Mouse (Mus musculus) lung, postnatal 10 days (tissue): ENCODE data around the gene Nudcd3.
A peak's percentile ranks its signal among the peaks of the same experiment; 100 is the strongest.

Source experiments
- DNase-seq: peaks from one replicate; pipeline ENCODE4 v3.0.0; 2021

Nudcd3 gene

DNA sequence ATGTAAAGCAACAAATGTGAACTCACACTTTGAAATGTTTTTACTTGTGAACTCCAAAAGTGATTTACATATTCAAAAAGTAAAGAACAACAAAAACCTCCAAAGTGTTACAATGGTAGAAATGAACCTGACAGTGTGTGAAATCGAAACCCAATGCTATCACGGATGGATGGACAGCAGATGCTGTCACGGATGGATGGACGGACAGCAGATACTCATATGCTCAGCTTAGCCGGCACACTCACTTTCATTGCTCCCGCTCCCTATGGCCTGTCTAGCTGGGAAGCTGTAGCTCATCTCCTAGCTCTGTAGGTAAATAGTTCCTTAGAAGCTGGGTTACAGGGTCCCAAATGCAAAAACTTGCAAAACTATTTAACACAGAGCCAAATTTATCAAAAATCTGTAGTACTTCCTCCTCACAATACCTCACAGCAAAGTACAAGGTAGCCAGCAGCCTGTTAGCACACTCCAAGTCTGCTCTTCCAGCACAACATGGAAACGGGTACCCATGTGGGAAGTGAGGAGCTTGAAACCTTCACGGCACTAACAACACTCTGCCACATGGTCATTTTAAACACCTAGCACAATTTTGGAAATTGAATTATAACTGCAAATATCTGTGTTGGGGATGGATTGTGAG is 22.3 kb downstream of the Nudcd3 start:
- no peak for DNase-seq

DNA sequence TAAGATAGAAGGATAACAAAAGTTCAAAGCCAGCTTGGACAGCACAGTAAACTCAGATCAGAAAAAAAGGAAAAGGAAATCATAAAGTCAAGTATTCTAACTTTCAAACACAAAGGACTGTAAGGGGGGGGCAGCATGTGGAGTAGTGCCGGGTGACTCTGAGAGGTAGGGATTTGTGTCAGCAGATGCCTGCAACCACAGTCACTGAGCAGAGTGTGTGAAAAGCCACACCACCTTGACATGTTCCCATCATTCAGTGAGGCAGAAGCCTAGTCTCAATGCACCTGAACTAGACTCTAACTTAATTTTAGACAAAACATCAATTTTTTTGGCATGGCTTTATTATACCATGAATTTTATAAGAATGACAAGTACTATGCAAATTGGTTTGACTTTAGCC is 24.7 kb downstream of the Nudcd3 start:
- no peak for DNase-seq

DNA sequence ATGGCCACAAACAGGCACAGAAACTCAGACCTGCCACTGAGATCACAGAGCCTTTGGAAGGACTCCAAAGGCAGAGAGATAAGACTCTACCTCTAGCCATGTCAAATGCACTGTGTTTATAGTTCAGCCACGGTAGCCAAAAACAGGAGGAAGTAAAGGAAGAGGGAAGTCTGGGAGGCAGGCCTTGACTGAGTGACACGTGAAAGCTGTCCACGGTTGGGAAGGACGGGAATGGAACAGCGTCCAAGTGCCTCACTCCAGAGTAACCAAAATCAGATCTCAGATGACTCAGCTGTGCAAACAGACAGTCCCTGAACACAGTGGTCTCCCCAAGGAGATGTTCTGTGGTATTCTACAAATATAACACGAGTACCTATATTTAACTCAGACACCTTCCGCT is 25.5 kb downstream of the Nudcd3 start:
- peak; percentile 35 for DNase-seq

DNA sequence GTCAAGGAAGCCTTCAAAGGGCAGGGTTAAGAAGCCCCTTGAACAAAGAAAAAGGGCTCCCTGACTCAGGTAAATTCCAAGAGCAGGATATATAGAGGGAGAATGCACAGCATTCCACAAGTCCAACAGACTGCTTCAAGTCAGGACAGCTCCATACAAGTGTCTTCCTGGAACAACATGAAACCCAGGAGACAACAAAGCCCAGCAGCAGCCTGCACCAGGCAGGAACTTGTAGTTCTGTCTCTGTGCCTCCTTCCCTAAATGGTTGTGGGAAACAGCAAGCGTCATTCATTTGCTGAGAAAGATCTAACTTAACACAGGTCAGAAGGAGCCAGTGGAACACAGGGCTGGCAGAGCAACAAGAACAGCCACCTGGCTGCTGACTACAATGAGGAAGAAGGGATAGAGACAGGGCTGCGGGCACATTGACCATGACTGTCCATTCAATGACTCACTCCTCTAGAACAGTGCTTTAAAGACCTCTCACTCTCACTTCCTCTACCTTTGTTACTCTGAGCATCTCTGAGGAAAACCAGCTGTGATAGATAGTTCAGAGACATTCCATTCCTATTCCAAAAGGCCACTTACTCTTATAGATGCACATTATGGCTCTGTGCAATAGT is 31.1 kb downstream of the Nudcd3 start:
- no peak for DNase-seq

DNA sequence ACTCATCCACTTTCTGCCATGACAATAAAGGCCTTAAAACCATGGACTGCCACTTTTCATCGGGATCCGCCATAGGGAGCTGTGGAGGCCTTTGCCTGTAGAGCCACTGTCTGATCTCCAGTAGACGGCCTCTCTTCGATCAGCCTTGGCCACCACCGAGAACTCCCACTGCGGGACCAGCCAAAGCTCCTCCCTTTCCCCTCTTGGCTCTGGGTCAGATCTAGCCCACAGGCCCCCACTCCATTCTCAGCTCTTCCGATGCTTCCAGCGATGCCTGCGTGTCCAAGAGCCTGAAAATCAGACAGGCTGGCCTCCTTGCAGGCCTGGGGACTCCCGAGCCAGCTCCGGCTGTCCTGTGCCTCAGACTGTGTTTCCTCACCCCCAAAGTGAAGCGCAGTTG is 33.9 kb downstream of the Nudcd3 start:
- peak; percentile 50 for DNase-seq

DNA sequence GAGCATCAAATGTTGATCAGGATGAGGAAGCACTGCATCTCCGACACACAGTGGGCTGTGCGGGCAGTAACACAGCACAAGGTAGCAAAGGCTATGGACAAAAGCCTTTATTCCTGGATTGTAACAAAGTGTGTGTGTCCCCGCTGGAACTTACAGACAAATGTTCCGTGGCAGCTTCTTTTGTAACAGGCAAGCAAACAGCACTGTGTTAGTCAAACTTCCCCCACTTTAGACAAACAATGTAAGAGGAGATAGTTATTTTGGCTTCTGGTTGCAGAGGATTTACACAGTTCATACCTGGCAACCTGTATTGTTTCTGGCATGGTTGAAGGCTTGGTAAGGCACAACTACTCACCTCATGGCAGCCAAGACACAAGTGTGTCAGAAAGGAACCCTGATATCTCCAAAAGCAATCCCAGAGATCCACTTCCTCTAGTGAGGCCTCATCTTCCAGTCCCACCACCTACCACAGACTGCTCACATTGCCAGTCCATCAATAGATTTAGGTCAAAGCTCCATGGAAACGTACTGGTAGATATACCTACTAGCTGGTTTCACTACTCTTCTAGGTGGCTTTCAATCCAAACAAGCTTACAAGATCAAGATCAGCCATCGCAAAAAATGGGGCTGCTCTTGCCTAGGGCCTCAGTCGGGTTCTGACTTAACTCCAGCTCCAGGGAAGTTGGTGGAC is 34.7 kb downstream of the Nudcd3 start:
- DNase-seq = no peak

DNA sequence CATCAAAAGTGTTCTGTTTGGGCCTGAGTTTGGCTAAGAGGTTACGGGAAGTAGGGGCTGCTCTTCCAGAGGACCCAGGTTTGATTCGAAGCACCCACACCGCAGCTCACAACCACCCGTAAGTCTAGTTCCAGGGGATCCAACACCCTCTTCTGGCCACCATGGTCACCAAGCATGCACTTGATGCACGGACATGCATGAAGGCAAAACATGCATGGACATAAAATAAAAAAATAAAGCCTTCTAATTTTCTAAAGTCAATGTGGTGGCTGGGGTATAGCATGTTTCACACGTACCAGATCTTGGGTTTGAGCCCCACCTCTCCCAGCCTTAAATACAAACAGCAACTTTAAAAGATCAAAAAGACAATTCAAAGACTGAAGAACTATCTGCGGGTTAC is 35.4 kb downstream of the Nudcd3 start:
- DNase-seq = no peak

DNA sequence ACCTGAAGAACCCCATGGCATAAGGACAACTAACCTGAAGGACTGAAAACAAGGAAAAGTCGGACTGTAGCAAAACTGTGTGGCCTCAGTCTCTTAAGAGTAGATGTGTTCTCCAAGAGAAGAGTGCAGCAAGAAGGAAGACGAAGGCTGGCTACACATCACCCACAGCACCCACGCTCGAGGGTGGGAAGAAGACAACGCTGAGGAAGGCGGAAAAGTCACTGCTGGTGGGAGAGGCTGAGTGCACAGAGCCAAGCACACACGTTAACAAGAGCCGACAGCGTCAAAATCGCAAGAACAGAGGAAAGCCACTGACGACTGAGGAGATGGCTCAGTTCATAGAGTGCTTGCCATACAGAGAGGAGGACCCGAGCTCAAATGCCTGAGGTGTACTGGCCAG is 36.5 kb downstream of the Nudcd3 start:
- DNase-seq = no peak

DNA sequence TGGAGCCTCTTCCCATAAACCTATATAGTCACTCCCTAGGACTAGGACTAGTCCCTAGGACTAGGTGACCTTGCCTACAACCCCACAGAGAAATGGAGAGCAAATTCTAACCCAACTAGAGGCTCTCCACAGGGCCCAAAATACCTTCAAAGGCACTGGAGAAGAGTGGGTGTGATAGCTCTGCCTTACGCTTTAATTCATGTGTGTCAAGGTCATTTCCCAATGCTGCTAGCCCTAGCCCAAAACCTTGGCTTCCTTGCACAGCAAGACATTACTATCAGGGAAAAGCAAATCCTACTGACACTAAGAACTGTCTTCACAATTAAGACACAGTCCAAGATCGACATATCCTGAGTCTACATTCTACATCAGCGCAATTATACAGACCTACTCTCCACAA is 37.2 kb downstream of the Nudcd3 start:
- DNase-seq = no peak

DNA sequence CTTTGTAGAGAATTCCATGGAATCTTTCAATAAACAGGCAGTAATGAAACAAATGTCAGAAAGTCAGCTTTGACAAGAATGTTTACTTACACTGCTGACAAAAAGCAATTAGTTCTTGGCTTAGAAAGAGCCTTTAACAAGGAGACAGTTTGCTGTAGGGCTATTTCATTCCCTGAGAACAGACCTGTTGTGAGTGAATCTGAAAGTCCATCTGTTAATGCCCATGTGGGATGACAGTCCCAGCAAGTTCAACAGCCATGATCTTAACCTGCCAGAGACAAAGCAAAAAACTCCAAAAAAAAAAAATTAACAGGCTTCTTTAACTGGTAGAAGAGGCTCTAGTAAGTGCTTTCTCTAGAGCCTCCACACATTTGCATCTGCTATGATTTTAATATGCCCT is 38.7 kb downstream of the Nudcd3 start:
- DNase-seq = no peak

DNA sequence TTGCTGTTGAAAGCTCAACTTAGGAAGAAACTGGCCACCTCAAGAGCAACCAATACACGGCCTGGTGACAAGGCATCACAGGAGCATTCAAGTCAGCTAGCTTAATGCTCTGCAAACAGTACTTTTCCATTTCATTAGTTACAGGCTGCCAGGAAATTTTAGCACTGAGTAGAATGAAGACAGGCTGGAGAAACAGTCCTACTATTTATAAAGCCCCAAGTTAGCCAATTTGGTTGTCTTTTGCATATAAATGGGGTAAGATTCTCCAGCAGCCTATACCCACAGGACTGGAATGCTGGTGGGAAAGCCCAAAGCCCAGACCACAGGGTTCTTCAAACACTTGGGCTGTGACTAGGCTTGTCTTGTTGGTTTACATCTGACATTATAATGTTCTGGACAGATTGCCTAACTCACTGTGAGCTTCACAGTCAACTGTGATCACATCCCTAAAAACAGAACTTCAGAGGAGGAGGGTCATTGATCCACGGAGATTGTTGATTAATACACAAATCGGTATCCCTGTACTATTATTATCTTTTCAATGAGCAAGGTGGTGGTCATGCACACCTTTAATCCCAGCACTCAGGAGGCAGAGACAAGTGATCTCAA is 39.4 kb downstream of the Nudcd3 start:
- DNase-seq = no peak

DNA sequence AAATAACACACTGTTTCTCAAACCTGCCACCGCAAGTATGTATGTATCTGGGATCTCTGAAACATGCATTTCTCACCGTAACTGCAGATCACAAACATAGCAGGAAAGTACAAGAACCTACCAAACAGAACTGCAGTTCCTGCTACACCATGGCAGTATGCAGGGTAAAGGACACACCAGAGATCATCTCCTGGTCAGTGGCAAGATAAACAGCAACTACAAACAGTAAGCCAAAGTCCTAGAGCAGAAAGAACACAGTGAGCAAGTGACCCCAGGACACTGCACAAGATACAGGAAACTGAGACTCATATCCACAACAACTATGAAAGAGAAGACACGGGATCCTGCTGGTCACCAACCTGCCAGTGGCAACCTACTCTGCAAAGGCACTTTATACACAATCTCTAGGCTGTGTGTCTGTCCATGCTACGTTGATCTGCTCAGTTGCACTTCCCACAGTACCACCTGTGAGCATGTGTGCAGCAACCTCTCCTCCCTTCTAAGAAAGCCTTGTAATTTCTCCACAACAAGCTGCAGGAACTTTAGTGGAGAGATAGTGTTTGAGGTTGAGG is 40.4 kb downstream of the Nudcd3 start:
- DNase-seq = no peak

DNA sequence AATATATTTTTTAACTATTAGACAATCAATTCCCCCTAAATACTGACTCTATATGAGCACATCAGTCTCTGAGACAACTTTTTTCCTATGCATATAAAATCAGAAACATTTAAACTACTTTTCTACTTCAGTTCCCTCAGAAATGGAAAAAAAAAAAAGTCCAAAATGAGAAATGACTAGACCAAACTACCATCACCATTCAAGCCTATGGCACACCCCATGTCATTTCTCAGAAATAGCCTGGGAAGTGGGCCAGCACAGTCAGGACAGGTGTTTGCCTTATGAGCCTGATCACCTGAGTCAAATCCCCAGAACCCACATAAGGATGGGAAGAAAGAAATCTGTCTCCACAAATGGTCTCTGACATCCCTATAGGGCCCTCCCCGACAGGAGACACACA is 41.7 kb downstream of the Nudcd3 start:
- no peak for DNase-seq

DNA sequence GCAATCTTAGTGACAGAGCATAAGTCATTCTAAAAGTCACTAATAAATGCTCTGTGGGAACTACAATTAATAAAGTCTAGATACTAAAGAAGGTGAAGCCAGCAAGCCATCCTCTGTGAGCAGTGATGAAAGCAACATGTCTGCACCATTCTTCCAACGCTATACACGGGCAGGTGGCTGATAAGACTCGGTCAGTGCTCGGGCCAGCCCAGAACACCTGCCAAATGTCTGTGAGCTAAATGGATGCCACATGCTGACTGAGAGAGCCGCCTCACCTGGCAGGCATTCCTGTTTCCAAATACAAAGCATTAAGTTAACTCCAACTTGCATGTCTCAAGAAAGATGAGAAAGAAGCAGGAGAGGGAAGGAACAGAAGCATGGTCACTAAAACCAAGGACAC is 43.1 kb downstream of the Nudcd3 start:
- DNase-seq = no peak

DNA sequence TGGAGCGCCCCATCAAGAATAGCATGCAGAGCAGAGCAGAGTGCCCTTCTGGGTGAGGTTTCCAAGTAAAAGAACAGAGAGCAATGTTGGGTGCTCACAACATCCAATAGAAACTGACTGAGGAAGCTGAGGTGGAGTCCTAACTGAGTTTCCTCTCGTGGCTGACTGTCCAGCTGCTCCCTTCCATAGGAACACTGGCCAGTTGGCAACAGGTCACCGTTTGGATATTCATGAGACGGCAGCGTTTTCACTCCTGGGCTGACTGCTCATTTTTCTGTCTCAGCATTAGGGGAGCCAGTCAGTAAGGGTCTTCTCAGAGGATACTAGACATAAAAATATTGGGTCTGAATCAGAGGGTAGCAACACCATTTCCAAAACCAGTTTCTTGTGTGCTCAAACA is 43.6 kb downstream of the Nudcd3 start:
- peak; percentile 24 for DNase-seq

DNA sequence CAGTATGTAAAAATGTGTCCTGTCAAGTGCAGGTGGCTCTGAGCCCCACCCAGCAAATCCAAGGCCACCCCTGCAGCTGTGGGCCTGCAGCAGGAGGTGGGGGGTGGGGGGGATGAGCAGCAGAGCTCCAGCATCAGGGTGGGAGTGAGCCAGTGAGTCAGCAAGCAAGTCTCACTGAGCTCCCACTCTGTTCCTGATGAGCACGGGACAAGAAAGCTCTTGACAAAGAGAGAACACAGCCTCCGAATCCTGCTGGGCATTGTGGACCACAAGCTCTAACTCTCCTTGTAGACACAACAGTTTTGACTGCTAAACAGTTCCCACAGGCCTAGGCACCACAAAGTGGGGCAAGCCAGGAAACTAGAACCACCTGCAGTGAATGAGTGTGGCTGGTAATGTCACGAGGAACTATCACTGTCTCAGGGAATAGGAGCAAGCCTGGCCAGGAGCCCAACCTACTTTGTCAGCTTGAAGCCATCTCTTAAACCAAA is 46.0 kb downstream of the Nudcd3 start:
- DNase-seq = no peak

DNA sequence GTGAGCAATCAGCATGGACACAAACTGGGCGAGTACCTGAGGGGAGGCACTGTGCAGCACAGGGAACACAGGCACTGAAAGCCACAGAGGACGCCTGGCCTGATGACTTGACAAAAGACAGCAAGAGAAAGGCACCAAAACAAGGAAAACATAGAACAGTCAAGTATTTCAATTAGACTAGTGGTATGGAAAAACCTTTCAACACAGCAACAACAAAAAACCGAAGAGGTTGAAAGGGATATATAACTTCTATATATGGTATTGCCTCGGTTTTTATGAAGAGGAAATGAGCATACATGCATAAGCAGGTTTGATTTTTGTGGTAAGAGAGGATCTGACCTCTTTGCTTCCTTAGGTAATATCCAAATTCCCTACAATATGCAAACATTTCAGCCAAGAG is 47.4 kb downstream of the Nudcd3 start:
- DNase-seq = no peak

DNA sequence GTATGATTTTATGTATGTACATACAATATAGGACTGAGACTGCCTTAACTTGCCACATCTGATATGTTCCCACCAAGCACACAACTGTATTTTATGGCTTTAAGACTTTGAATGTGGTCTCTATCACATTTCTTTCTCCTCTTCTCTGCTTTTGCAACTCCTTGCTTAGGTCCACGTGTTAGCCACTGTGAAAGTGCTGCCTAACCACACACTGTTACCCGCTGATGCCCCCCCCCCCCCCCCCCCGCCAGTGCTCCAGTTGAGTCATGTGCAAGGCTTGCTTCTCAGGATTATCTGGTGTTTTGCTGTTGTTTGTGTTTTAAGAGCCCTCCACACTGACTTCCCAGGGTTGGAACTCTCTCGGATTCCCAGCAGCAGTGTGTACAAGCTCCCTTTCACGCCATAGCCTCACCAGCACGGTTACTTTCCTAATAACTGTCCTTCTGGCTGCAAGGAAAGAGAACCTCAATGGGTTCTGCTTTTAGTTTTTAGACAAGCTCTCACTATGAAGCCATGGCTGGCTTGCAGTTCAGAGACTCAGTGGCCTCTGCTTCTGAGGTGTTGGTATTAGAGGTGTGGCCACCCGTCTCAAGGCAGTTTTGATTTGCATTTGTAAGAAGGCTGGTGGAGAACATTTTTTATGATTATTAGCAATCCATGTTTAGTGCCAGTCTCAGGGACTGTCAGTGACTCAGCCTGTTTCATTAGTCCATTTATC is 61.8 kb downstream of the Nudcd3 start:
- DNase-seq = no peak

DNA sequence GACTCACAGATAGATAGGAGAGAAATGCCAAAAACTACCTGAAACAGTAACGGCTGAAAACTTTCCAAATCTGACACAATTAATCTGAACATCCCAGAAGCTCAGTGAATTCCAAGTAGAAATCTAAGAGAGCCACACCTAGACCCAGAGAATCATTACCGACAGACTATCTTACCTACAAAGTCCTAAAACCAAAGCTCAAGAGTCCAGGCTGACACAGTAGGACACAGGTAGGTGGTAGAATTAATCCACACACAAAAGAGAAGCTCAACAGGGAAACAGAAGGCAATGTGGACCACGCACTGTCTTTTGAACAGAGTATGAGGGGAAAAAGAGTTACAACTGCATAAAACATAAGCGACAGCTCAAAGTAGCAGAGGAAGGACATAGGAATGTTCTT is 67.3 kb downstream of the Nudcd3 start:
- no peak for DNase-seq

DNA sequence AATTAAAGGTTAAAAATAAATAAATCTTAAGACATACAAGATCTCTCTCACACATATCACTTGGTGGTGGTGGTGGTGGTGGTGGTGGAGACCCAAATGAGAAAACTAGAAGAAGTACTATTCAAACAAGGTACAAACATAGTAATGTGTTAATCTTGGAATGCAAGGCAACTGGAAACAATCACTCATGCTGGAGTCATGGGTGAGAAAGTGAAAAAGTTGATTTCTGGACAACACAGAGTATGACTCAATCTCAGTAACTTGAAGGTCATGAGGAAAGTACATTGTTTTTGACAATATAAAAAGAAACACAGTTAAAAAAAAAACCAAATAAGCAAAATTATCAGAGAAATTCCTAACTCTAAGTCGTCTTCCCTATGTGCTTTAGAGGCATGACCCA is 69.6 kb downstream of the Nudcd3 start:
- DNase-seq = no peak

DNA sequence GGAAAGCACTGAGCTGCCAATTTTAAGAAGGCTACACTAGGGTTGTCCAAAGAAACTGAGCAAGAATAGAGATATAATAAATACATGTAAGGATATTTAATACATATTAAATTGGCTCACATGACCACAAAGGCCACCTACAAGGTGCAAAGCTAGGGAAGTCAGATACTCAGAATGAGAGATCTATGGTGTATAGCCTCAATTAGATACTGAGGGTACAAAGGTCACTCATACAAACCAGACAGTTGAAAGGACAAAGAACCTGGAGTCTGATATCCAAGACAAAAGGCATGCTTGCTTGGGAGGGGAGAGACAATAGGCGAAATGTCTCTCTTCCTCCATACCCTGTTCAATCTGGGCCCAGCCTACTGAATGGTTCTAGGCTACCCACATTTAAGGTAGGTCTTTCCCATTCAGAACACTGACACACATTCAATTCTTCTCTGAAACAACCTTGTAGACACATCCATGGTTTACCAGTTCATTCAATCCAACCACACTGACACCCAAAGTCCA is 76.6 kb downstream of the Nudcd3 start:
- no peak for DNase-seq

DNA sequence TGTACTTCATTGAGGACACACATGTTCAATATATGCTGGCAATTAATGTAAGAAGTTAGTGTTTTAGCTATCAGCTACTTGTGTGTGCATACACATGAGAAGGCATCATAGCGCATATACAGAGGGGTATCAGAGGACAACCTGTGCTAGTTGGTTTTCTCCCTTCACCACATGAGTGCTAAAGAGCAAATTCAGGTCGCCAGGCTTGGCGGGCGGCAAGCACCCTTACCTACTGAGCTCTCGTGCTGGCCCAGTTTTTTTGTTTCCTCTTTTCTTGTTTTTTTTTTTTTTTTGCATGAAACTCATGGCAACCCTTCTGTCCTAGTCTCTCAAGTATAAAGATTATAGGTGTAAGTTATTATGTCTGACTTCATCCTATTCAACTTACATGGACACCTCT is 77.6 kb downstream of the Nudcd3 start:
- no peak for DNase-seq

DNA sequence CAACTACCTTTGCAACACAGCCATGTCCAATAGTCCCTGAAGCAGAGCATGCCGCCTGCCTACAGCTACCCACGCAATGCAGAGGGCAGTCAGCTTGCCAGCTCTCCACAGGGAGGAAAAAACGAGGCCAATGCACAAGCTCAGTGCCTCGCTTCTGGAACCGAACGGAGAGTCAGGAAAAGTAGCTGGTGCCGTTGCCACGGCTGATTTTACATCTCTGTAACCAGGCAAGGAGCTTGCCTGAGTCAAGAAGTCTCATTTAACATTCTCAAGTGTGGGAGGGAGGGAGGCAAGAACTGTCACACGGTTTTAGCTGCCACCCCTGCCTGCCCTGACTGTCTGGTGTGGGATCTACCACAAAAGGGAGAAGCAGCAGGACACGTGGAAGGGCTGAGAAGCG is 79.6 kb downstream of the Nudcd3 start:
- DNase-seq = no peak
